Mouse (Mus musculus) adrenal gland, adult 8-10 months (tissue): Measurements from ENCODE around the gene Rasgrf2. TPM values are rescaled to one million over a fixed set of nuclear protein-coding genes. Genes with fewer than 3 reads are reported as not detected.
"Not testable (repeated sequence)": the region's sequence is repeated elsewhere in the genome, so short reads cannot be mapped to it uniquely, and the experiment has no call there.

Experiments used
- DNase-seq: peaks from one replicate; pipeline ENCODE4 v3.0.0; 2022
- total RNA-seq, 4 experiments: library from RNA; stranded (reverse); gene quantifications; 2 replicates each; pipeline ENCODE4 v1.2.4; 2022

Gene Rasgrf2
- total RNA-seq: 1 to 10 TPM; 3.0 to 7.2 (median 4.7) TPM

DNA sequence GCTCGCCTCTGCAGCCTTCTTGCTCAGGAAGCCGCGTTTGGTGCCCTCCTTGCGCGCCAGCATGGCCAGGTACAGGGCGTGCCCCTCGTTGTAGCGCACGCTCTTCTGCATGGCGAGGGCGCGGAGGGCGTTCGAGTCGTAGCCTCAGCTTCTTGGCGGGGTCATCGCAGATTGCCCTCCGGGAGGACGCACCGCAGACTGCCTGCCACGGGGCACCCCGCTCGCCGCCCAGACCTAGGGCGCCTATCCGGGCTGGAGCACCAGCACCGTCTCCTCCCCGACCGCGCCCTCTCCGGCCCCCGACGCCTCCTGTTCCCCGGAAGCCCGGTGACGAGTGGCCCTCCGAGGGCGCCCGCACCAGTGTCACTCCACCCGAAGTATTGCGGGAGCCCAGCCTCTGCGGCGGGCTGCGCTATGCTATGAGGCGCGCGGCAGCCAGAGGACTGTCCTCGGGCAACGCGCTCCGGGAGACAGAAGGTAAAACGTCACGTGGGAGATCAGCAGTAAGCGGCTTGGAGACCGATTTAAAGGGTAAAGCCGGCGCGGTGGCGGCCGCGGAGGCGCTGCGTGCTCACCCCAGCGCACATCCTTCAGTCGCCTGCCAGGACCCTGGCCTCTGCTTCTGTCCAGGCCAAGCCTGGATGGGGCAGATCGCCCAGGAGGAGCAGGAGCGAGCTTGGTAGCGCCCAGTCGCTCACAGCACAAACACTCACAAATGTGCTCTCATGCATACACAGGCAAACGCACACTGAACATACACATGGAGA is at the start of gene Rasgrf2:
Rasgrf2 (minus strand) TSS at position 273 of the 767 bp plus-strand sequence.
- peak; percentile 5 for DNase-seq

DNA sequence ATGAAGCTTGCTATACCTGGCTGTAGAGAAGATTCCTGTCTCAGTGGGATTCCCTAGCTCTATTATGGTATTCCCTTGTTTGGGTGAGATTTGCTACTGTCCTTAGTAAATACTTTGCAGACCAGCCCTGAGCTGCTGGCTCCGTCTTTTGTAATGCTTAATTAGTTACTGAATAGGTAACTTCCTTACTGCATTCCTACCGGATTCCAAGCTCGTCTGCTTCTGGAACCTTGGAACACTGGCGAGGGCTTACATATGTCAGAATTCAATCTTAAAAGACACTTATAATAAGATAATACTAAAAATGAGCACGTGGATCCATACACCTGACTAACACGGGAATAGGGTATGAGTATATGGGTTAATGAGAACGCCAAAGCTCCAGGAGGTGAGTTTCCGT is 41.2 kb upstream of the Rasgrf2 start:
- not testable (repeated sequence) for DNase-seq

DNA sequence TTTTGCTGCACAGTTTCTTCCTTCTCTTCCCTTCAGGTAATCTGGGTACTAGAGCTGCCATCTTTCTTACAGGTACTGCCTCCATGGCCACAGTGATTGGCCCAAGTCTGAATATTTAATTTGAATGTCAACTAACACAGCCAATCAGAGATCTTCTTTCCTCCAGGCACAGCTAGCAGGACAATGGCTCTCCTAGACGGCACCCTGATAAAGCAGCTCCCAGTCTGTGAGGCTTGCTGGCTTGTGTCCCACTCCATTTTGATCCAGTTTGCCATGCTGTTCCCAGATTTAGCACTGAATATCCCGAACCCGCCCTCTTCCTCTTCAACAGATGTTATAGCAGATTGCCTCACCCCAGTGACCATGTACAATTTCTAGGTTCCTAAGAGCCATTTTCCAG is 19.1 kb upstream of the Rasgrf2 start:
- DNase-seq: no peak

DNA sequence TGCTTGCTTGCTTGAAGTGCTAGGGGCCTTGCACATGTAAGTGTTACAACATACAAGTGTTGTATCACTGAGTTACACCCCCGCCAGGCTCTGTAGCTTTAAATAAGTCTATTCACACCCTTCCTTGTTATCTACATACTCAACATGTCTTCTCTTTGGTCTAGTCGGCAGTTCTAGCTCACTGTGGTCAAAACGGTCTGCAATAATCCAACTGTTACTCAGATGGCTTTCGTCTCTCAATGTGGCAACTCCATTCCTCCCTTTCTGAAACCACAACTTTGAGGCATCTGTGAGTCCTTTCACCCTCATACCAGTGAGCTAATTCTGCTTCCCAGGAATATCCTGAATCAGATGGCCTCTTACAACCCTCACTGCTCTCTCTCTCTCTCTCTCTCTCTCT is 17.4 kb upstream of the Rasgrf2 start:
- DNase-seq: no peak

DNA sequence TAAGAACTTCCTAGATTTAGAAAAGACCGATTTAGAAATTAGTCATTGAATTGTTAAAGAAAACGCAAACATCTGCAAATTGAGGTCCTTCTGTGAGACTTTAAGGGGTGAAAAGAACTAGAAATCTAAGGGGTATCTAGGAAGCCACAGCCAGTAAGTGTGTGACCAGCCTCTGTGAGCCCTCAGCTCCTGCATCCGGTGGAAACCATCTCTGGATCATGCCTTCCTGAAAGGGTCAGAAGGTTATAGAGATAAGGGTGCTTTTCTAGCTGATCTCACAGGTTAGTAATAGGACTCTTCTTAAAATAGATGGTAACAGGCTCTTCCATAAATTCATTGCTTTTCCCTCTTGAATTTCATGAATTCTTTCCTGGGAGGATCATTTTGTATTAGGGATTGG is 3.3 kb upstream of the Rasgrf2 start:
- DNase-seq: no peak

DNA sequence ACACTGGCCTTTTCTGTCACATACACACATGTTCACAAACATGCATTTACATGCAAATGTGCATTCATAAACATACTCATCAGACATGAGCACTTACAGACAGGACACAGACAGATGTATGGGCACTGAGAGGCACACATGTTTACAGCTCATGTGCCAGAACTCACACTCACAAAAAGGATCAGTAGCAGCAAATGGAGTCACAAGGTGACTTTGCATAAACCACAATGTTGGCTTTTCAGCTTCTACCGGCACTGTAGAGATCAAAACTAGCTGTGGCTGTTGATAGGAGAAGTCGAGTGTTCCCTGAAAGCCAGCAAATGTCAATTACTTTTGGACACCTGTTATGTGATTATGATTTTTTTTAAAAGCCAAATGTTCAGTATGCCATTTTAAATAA is 1.1 kb upstream of the Rasgrf2 start:
- no peak for DNase-seq

DNA sequence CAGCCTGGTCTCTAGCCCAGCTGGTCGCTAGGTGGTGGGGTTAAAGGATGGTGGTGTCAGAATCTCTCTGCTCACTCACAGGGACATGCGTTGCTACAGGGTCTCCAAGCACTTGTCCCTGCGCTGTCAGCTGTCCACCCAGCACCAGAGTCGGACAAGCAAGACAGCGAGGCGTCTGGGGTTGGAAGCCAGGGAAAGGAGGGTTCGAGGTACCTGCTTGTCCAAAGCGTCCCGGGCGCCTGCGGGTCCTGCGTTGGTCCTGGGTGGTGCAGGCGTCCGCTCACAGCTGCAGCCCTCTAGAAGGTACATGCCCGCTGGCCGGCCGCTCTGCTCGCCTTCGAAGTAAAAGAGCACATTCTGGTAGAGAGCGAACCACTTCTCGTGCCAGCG is 467 bp downstream of the Rasgrf2 start:
- DNase-seq: no peak

DNA sequence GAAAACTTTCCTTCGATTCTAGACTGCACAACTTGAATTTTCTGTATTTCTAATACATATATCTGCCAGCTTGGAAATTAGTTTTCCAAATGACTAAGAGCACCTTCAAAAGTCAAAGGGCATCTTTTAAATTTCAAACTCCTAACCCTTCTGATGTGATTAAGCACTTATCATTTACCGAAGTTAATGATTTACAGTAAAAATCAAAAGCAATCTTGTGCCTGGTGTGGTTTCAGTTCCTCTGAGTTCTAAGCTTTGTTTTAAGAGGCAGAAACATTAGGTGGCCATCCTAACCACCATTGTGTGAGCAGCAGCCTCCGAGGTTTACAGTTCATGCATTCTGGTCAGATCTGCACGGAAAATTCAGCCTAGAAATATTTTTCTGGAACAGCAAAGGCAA is 1.6 kb downstream of the Rasgrf2 start:
- DNase-seq: no peak

DNA sequence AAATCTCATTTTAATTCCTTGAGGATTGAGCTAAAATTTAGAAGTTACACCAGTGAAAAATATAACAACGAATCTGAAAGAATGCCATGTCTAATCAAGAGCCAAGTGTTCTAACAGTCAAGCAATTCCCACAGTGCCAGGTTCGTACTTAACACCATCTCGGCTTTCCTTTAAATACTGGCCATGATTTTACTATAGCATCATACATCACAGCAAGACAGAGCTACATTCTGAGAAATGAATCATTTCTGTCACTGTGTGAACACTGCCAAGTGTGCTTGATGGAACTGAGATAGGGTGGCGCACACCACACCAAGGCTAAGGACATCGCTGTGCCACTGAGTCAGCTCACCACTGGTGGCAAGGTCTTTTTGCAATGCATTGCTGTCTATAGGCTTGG is 5.6 kb downstream of the Rasgrf2 start:
- DNase-seq: no peak

DNA sequence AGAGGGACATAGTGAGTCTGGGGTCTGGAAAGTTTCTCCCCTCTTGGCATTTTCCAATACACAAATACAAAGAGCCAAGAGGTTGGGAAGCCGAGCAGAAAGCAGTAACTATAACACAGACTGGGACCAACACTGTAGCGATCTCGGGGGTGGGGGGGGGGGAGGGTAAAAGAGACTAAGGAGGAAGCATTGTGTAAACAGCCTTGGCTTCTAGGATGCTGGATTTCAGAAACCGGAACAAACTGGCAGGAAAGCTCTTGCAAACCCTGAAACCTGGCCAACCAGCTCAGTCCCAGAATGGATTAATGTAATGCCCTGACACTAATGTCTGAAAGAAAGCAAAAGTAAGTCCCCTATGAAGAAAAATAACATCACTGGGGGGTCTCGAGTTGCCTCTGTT is 11.8 kb downstream of the Rasgrf2 start:
- DNase-seq: peak; percentile 15

DNA sequence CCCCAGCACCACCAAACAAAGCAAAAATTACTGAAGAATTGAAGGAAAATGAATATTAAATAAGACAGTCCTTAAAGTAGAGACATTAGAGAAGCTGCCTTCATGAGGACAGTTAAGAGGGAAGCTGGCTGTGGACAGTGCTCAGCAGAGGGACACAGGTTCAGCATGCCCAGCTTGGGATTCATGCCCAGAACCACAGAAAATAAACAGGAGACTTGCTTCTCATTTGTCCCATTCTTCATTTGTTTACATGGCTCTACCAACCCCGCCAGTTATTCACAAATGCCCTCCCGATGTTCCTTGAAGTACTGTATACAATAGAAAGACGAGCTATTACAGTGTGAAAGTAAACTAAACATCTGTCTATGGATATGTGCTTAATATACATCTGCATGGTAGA is 17.4 kb downstream of the Rasgrf2 start:
- DNase-seq: no peak

DNA sequence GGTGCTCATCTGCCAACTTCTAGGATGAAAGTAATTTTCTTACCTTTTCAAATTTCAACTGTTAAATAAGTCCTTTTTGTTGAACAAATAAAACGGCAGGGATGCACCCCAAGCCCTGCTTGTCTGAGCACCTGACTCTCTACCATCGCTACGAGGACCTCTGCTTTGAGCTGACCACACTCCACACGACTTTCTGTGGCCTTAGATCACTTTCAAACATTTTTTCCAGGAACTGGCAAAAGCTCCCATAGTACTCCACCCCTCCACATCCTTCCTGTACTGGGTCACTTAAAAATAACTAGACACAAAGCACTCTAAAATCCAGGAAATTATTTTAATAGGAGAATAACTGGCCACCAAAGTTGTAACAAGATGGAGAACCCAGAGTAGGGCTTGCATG is 23.2 kb downstream of the Rasgrf2 start:
- no peak for DNase-seq

DNA sequence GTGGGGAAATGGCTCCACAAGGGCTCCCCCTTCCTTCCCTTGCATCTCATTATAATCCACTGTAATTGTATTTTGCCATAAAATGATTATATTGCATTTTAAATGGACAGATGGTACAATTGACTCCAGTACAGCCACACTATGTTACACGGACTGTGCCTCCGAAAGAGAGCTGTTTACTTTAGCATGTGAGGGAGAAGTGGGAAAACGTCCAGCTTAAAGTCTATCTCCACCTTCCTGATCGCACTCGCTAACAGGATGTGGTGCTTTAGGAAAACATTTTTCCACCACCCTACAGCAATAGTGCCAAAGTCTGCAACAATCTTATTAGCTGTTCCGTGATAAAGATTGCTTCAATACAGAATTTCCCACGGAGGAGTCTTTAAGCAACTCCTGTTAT is 27.2 kb downstream of the Rasgrf2 start:
- DNase-seq: no peak

DNA sequence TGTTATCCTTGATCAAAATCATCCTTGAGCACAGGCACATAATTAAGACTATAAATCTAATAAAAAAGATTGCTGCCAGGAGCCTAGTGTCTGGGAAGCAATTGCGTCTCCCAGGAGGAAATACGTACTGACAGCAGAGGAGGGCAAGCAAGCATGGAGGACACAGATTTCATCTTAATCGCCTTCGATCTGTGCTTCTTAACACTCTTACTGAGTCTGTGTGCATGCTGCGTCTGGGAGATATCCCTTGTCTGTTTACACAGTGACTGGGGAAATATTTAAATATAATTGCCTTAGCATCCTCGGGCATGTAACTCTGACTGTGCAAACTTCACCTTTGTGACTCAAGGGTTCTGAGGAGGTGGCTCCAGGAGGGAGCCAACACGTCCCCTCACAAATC is 33.0 kb downstream of the Rasgrf2 start:
- DNase-seq: no peak

DNA sequence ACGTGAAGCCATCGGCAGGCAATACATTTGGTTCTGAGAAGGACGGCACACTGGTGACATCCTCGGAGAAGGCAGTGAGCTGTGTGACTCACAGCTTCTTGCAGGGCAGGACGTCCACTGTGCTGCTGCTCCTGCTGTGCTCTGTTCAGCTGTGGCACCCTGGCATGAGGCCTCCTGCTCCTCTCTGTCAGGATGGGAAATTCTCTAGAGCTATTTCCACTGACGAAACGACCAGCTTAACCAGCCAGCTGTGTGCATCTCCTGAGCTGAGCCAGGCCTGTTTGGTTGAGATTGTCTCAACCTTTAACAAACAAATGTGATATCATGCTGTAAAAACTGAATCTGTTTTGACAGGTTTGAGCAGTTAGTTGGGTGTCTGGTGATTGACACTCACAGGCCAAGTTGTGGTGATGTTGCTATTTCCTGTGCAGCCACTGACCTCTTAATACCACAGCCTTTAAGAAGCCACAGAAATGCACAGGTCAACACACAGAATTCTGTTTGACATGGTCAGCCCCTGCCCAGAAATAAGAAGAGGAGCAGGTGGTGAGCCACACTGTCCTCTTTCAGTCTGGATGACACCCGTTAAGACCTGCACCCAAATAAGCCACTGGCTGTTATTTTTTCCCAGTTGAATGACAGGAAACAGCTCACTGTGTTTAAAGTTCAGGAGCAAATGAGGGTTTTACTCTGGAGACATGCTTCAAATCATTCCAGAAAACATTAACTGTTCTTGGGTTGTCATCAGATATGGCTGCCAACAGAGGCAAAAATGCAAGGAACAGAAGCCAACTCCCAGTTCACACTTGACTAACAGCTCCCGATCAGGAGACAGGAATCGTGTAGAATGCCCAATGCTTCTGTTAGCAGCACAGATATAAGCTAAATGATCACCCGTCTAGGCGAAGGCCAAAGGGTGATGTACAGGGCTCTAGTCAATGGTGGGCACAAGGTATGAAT is 36.0 kb downstream of the Rasgrf2 start:
- no peak for DNase-seq

DNA sequence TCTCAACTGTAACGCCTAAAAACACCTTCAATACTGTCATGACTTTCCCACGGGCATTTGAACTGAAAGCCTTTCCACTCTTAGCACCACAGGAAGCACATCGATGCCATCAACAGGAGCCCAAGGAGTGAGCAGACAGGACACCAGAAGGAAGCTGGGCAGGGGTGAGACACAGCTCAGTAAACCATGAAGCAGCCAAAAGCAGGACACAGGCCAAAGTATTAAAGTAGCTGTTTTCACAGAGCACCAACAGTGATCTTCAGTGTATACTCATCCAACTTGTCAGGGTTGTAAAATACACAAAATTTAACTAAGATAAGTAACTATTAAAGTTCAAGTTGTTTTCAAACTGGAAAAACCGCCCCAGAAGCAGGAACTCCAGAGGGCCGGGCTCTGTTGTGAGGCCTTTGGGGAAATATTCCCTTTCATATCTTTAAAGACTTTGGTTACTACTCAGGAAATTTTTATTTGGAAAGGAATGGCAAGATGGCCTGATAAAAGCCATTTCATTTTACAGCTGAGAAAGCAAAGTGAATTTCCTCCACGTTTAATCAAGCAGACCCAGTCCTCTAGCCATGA is 37.7 kb downstream of the Rasgrf2 start:
- DNase-seq: no peak

DNA sequence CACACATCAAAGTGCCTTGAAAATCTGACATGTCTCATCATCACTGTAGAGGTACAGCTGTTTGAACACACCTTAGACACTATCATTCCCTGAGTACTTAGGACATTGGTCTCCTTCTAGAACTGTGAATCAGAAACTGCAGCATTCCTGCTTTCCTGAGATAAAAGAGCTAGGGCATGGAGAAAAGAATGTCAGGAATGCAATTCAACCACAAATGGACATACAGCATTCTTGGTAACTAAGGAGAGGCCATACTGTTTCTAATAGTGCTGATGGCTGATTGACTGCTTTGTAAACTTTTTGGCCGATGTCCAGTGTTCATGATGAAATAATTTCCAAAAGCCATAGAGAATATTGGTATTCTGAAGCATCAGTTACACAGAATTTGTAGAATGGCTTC is 58.3 kb downstream of the Rasgrf2 start:
- no peak for DNase-seq

DNA sequence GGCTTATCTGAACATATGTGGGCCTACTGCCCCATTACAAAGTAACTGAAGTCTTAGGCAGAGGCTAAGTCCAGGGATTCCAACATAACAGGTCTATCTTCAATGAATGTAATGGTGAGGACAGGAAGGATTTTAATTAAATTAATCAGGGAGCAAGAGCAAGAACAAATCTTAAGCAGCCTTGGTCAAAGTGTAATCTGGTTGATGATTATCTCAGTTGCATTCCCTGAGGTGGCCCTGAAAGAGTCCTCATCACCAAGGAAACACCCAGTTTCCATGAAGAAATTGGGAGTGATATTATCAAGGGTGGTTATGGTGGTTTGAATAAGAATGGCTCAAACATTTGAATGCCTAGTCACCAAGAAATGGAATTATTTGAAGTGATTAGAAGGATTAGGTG is 62.8 kb downstream of the Rasgrf2 start:
- no peak for DNase-seq

DNA sequence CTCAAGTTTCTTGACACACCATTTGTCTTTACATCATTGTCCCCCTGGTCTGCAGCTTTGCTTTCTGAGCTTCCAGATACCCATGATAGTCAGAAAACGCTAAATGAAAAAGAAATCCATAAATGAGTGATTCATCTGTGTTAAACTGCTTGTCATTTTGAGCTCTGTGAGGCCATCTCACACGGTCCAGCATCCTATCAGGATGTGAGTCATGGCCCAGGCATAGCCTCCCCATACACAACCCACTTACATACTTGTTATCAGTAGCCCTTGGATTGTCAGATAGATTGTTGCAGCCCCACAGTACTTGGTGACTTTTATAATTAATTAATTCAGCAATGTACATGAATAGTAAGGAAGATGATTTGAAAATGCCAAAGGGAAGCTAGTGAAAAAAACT is 63.6 kb downstream of the Rasgrf2 start:
- DNase-seq: no peak

DNA sequence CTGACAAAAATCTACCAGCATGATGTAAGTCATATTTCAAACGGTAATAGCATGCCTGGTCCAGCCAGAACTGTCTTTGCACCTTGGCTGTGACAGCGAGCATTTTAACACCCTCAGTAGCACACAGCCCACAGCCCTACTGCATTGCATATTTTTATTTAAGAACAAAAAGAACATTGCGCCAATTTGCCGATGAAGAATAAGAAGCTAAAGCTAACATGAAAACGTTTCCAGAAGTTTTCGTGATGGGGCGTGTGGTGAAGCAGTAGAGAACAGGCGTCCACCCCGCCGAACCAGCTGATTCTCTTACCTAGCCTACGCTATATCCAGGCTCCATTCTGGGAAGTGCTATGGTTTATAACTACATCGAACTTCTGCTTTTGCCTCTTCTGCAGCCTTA is 77.7 kb downstream of the Rasgrf2 start:
- no peak for DNase-seq

DNA sequence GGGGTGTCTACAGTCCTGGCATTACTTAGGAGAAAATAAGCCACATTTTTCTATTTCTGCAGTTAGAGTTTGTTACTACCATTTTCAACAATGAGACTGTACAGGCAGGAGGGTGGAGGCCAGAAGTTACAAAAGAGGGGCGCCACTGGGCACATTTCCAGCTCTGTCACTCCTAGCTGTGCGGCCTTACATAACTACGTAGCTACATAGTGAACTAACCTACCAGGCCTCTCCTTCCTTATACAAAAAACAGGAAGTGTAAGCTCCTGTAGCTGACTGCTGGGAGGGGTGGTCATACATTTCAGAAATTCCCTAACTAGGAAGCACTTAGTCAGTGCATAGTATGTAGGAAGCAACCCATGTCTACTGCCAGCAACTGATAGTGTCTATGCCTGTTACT is 78.5 kb downstream of the Rasgrf2 start:
- no peak for DNase-seq

DNA sequence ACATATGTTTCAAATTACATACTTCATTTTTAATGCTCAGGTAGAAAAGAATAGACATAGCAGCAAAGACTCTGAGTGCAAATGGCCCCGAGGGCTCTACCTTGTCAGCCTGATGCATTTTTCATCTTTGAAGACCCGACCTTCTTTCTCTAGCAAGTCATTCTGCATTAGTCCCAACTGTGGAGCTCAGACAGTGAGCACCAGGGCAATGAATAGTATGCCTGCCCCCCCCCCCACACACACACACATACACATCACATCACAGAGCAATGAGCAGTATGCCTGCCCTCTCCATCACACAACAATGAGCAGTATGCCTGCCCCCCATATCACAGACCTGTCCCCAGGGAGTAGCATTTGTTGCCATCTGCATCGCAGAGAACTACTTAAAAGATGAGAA is 80.2 kb downstream of the Rasgrf2 start:
- no peak for DNase-seq
